Mouse (Mus musculus) ES-E14 (cell line): ENCODE data around the gene Gm49384. TPM values are rescaled to one million over a fixed set of nuclear protein-coding genes. Genes with fewer than 3 reads are reported as not detected.
A peak's percentile ranks its signal among the peaks of the same experiment; 100 is the strongest.
"Not testable (repeated sequence)": the region's sequence is repeated elsewhere in the genome, so short reads cannot be mapped to it uniquely, and the experiment has no call there.

Experiments
- DNase-seq: peaks from one replicate; pipeline ENCODE4 v3.0.0-alpha.2; 2013; ENCODE audit warnings: low read depth, low spot score
- H3K27ac ChIP-seq: 2 replicates; pipeline ENCODE4 v1.5.1; 2012; ENCODE audit warnings: low read depth, mild to moderate bottlenecking, low read length, moderate library complexity, mixed read lengths; ENCODE audit not compliant: poor library complexity, insufficient read depth, severe bottlenecking
- H3K36me3 ChIP-seq: 2 replicates; pipeline ENCODE4 v1.6.1; 2012; ENCODE audit warnings: mild to moderate bottlenecking, low read length, moderate library complexity, mixed read lengths; ENCODE audit not compliant: control insufficient read depth, poor library complexity, insufficient read depth, severe bottlenecking
- H3K4me1 ChIP-seq, 2 experiments: fragments of 150-350 bp in 1 of 2; sonication (generic) in 1 of 2; 2 replicates each; pipeline ENCODE4 v1.6.1; 2012; ENCODE audit warnings: low read length in 2 of 2, mild to moderate bottlenecking in 1 of 2, mixed read lengths in 1 of 2; ENCODE audit not compliant: control insufficient read depth in 2 of 2, insufficient read depth in 2 of 2, poor library complexity in 1 of 2
- H3K4me3 ChIP-seq, 2 experiments: fragments of 150-350 bp in 1 of 2; sonication (generic) in 1 of 2; 2 replicates each; pipeline ENCODE4 v1.5.1; 2012; ENCODE audit warnings: low read length in 2 of 2, low read depth in 1 of 2, mild to moderate bottlenecking in 1 of 2, mixed read lengths in 1 of 2; ENCODE audit not compliant: insufficient read depth in 1 of 2, poor library complexity in 1 of 2, severe bottlenecking in 1 of 2
- H3K9ac ChIP-seq: 2 replicates; pipeline ENCODE4 v1.6.1; 2012; ENCODE audit warnings: low read depth, mild to moderate bottlenecking, low read length, mixed read lengths; ENCODE audit not compliant: poor library complexity, insufficient read depth, severe bottlenecking
- H3K9me3 ChIP-seq: fragments of 150-350 bp; sonication (generic); 2 replicates; pipeline ENCODE4 v1.6.1; 2012; ENCODE audit warnings: low read depth, mild to moderate bottlenecking, low read length; ENCODE audit not compliant: control insufficient read depth, insufficient read depth
- CHD2 ChIP-seq: IDR thresholded peaks from 2 replicates; pipeline ENCODE4 v1.6.1; 2014; ENCODE audit warnings: mild to moderate bottlenecking, low read depth, low read length, inconsistent platforms
- HCFC1 ChIP-seq: IDR thresholded peaks from 2 replicates; pipeline ENCODE4 v1.6.1; 2012; ENCODE audit warnings: low read length, inconsistent platforms, borderline replicate concordance; ENCODE audit not compliant: insufficient read depth
- MAFK ChIP-seq: IDR thresholded peaks from 2 replicates; pipeline ENCODE4 v1.6.1; 2014; ENCODE audit warnings: mild to moderate bottlenecking, low read depth, low read length, inconsistent platforms; ENCODE audit not compliant: insufficient read depth
- ZC3H11A ChIP-seq: IDR thresholded peaks from 2 replicates; pipeline ENCODE4 v1.6.1; 2012; ENCODE audit warnings: low read depth, mild to moderate bottlenecking, inconsistent platforms, low read length, borderline replicate concordance
- ZNF384 ChIP-seq: IDR thresholded peaks from 2 replicates; pipeline ENCODE4 v1.6.1; 2012; ENCODE audit warnings: low read depth, low read length, inconsistent platforms
- in situ Hi-C, 2 experiments: fragments of 600-800 bp; cut with MboI; formaldehyde crosslinking; loops; one replicate each; pipeline ENCODE4 v1.15.1; 2025; ENCODE audit warnings: low sequenced_read_pairs in 2 of 2, inconsistent platforms in 1 of 2; ENCODE audit not compliant: unreplicated experiment in 2 of 2
- total RNA-seq: library from RNA; depleted of rRNA; stranded (reverse); fragments of 300-350 nt; gene quantifications from 2 replicates; pipeline ENCODE4 v1.2.3, GENCODE M21; 2012

Gene Gm49384
- total RNA-seq, 1 experiment: 12.1 TPM

DNA sequence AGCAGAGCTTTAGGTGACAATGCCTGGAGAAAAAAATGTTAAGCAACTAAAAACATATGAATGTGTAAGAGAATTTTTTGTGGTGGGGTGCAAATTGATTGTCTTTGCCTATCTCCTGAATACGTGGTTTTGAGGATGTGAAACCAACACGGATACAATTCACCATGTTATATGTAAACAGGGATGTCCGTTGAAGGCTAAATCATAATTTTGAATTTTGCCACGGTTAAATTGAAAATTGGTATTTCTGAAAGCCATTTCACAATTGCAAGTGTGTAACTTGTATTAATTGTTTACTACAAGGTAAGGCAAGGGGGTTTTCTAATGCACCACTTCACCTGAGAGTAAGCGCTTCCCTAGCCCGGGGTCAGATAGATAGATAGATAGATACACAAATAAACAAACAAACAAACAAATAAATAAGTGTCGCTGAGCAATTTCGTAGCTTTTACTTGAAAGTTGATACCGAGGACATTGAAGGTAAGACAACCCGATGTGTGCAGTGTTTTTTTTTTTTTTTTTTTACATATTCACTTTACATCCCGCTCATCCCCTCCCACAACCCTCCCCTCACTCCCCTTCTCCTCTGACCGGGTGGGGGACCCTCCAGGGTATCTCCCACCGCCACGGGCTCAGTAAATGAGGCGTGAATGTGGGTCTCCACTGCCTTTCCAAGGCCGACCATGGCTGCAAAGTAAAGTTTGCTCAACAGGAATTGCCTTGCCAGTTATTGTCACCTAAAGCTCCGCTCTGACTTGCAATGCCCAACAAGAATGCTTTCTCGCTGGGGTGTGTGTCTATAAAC lies 36.2 kb downstream of the Gm49384 start:
- no peak overlapping the region for H3K27ac ChIP-seq
- H3K36me3 ChIP-seq: no peaks in the 10 kb centered on the region; the same call in 1 of the 2 replicates
- no peak for DNase-seq
- peaks cover 0 to 4% of the 10 kb centered on the region in 2 experiments for H3K4me1 ChIP-seq
- H3K9ac ChIP-seq: peak overlapping the region; percentile 57
- in situ Hi-C loops: no loop called here
- peak overlapping the region; percentile 61 to 97 for H3K4me3 ChIP-seq
- no peak for TF ChIP-seq HCFC1
- TF ChIP-seq ZNF384: no peak
- no peak for TF ChIP-seq ZC3H11A
- TF ChIP-seq MAFK: no peak
- TF ChIP-seq CHD2: no peak
- no peaks in the 10 kb centered on the region for H3K9me3 ChIP-seq

DNA sequence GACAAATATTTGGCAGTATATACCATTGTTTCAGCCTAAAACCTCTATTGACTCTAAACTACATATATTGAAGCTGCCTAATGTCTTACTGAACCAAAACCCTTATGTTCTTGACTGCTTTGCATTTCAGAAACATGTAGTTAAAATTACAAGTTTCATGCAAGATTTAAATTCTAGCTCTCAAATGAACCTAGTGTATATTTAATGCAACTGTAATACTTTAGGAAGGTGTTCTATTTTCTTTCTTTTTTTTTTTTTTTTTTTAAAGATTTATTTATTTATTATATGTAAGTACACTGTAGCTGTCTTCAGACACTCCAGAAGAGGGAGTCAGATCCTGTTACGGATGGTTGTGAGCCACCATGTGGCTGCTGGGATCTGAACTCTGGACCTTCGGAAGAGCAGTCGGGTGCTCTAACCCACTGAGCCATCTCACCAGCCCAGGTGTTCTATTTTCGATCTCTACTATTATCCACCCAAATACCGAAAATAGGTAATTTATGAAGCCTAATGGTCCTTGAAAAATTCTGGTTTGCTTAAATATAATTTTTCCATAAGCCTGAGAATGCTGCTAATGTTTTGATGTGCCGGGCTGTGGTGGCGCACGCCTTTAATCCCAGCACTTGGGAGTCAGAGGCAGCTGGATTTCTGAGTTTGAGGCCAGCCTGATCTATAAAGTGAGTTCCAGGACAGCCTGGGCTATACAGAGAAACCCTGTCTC lies 37.0 kb downstream of the Gm49384 start:
- H3K9ac ChIP-seq, H3K27ac ChIP-seq, H3K36me3 ChIP-seq, H3K4me3 ChIP-seq, H3K9me3 ChIP-seq, DNase-seq, H3K4me1 ChIP-seq, in situ Hi-C loops: not testable (repeated sequence)

DNA sequence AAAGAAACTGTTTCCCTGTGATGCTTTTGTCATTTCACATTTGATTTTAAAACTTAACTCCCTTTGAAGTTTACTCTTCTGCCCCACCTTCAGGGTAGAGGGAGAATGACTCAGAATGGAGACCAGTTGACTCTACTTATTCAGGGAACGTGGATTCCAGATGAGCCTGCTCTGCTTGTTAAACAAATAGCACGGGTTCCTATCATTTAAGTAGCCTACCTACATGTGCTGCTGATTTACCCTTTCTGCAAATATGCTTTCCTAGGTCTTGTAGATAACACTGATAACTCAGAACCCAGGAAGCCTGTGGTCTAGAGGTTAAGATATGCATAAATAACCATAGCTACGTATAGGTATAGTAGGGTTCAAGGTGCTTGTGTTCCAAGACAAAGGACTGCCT lies 39.2 kb downstream of the Gm49384 start:
- H3K4me3 ChIP-seq: no peak overlapping the region
- no peaks in the 10 kb centered on the region for H3K9me3 ChIP-seq
- in situ Hi-C loops: no loop called here
- TF ChIP-seq ZC3H11A (no peak), CHD2 (no peak), ZNF384 (no peak), MAFK (no peak), HCFC1 (no peak)
- no peak overlapping the region for H3K27ac ChIP-seq
- DNase-seq: no peak
- no peaks in the 10 kb centered on the region for H3K36me3 ChIP-seq
- H3K4me1 ChIP-seq: peaks cover 0 to 4% of the 10 kb centered on the region in 2 experiments
- no peak overlapping the region for H3K9ac ChIP-seq

DNA sequence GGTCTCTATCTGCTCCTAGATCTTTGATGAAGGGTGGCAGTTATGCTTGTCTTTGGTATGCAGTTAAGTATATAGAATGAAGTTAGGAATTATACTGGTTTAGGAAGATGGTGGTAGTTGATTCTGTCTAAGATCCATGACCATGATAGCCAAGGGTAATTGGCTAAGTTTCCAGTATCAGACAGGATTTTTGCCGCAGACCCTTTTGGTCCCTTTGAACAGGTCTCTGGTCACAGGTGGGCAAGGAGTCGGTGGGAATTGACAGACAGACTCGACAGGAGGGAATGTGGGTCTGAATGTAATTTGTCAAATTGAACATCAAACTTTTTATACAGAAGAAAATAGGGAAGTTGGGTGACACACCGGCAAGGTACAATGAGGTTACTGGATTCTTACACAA lies 40.5 kb downstream of the Gm49384 start:
- H3K4me3 ChIP-seq, H3K27ac ChIP-seq, H3K36me3 ChIP-seq, in situ Hi-C loops, H3K4me1 ChIP-seq, H3K9ac ChIP-seq, DNase-seq, H3K9me3 ChIP-seq: not testable (repeated sequence)

DNA sequence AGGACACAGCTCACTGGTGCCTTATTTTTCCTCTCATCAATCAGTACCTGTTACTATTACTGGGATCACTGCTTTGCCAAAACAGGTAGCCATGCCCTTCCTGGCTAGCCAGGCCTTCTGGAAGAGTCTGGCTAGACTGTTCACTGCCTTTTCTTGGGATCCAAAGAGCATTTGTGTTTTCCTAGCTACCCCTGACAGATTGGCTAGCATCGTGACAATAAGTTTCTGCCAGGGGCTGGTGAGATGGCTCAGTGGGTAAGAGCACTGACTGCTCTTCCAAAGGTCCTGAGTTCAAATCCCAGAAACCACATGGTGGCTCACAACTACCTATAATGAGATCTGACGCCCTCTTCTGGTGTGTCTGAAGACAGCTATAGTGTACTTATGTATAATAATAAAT lies 43.4 kb downstream of the Gm49384 start:
- H3K9me3 ChIP-seq, H3K4me3 ChIP-seq, H3K4me1 ChIP-seq, H3K27ac ChIP-seq, H3K9ac ChIP-seq, in situ Hi-C loops, DNase-seq: not testable (repeated sequence)
- H3K36me3 ChIP-seq: peaks cover 14% of the 10 kb centered on the region
